Mouse (Mus musculus) megakaryocyte, embryonic 14.5 days (primary cell): Measurements from ENCODE around the gene Akp3.

Experiments used
- FLI1 ChIP-seq: IDR thresholded peaks from 2 replicates; pipeline ENCODE4 v1.6.1; 2012; ENCODE audit warnings: low read length, inconsistent platforms, mixed read lengths
- GATA1 ChIP-seq: IDR thresholded peaks from 3 replicates; pipeline ENCODE4 v1.6.1; 2012; ENCODE audit warnings: mixed read lengths, low read length, inconsistent platforms, borderline replicate concordance

GRCm38 (mm10) chr1:87114784-87115183, 10.0 kb upstream of the Akp3 start:
- TF ChIP-seq GATA1 = no peak
- no peak for TF ChIP-seq FLI1
